Mouse (Mus musculus) bone marrow macrophage, adult 2 months (primary cell): ENCODE data around the gene Olah. TPM values are rescaled to one million over a fixed set of nuclear protein-coding genes. Genes with fewer than 3 reads are reported as not detected.
A peak's percentile ranks its signal among the peaks of the same experiment; 100 is the strongest.

Source experiments
- H3K27ac ChIP-seq: 2 replicates; pipeline ENCODE4 v1.5.1; 2012; ENCODE audit warnings: low read depth, low read length; ENCODE audit not compliant: insufficient read depth
- H3K4me1 ChIP-seq: 2 replicates; pipeline ENCODE4 v1.6.1; 2012; ENCODE audit warnings: low read length; ENCODE audit not compliant: control insufficient read depth, insufficient read depth
- H3K4me3 ChIP-seq: 2 replicates; pipeline ENCODE4 v1.5.1; 2012; ENCODE audit warnings: mild to moderate bottlenecking, low read length, moderate library complexity; ENCODE audit not compliant: insufficient read depth
- CTCF ChIP-seq: IDR thresholded peaks from 2 replicates; pipeline ENCODE4 v1.5.1; 2012; ENCODE audit warnings: low read depth, mild to moderate bottlenecking, low read length, moderate library complexity
- POLR2A ChIP-seq: IDR thresholded peaks from 2 replicates; pipeline ENCODE4 v1.6.1; 2012; ENCODE audit warnings: mild to moderate bottlenecking, low read depth, low read length, borderline replicate concordance
- polyA plus RNA-seq: library from polyadenylated mRNA; stranded (reverse); fragments of >200 nt; gene quantifications from 2 replicates; pipeline ENCODE4 v1.2.4, GENCODE M21; 2012; ENCODE audit not compliant: missing spikeins, insufficient read depth, insufficient read length

Olah gene
- polyA plus RNA-seq, 1 experiment: not detected

- no peak overlapping the region for H3K4me3 ChIP-seq
- H3K27ac ChIP-seq: peak overlapping the region; percentile 51
- TF ChIP-seq CTCF (no peak), POLR2A (no peak)
- peaks cover 24% of the 10 kb centered on the region for H3K4me1 ChIP-seq
Measured at GRCm38 (mm10) chr2:3355793-3356192, 41.2 kb downstream of the Olah start.

- peaks cover 24% of the 10 kb centered on the region for H3K4me1 ChIP-seq
- TF ChIP-seq POLR2A: no peak
- no peak for TF ChIP-seq CTCF
Measured at GRCm38 (mm10) chr2:3353160-3353559, 43.9 kb downstream of the Olah start.

GRCm38 (mm10) chr2:3348919-3349318 lies 48.1 kb downstream of the Olah start:
- no peak for TF ChIP-seq CTCF
- no peak for TF ChIP-seq POLR2A
- Histone ChIP-seq H3K4me1 (no peaks in the 10 kb centered on the region), H3K4me3 (no peak overlapping the region), H3K27ac (no peak overlapping the region)

More at GRCm38 (mm10) chr2:3353160-3353559, 43.9 kb downstream of the Olah start:
- no peak overlapping the region for H3K27ac ChIP-seq
- no peak overlapping the region for H3K4me3 ChIP-seq

GRCm38 (mm10) chr2:3348422-3348821 lies 48.6 kb downstream of the Olah start:
- no peak for TF ChIP-seq POLR2A
- no peak for TF ChIP-seq CTCF
- H3K4me3 ChIP-seq: no peak overlapping the region
- no peaks in the 10 kb centered on the region for H3K4me1 ChIP-seq
- H3K27ac ChIP-seq: no peak overlapping the region

GRCm38 (mm10) chr2:3335611-3336301 lies 61.3 kb downstream of the Olah start, which contains the start of gene Acbd7:
Gene Acbd7, plus strand, starts transcription at chr2:3336168.
- H3K4me1 ChIP-seq: peaks cover 6% of the 10 kb centered on the region
- H3K27ac ChIP-seq: no peak within 1 kb of the TSS
- TF ChIP-seq POLR2A (no peak), CTCF (no peak)
- H3K4me3 ChIP-seq: peak within 1 kb of the TSS; percentile 44

- Histone ChIP-seq H3K4me1 (peaks cover 11% of the 10 kb centered on the region), H3K4me3 (no peak overlapping the region), H3K27ac (no peak overlapping the region)
- no peak for TF ChIP-seq POLR2A
- TF ChIP-seq CTCF: no peak
Measured at GRCm38 (mm10) chr2:3333761-3334160, 63.2 kb downstream of the Olah start.

GRCm38 (mm10) chr2:3332484-3333242 lies 64.3 kb downstream of the Olah start, which contains the start of gene Rpp38:
Gene Rpp38, minus strand, starts transcription at chr2:3332643.
- H3K27ac ChIP-seq: peak within 1 kb of the TSS; percentile 82

GRCm38 (mm10) chr2:3332056-3332455 lies 65.0 kb downstream of the Olah start:
- Histone ChIP-seq H3K4me3 (peak overlapping the region; percentile 94), H3K4me1 (peaks cover 11% of the 10 kb centered on the region), H3K27ac (peak overlapping the region; percentile 82)
- TF ChIP-seq CTCF (no peak), POLR2A (no peak)

More at GRCm38 (mm10) chr2:3332484-3333242, 64.3 kb downstream of the Olah start, which contains the start of gene Rpp38:
- Histone ChIP-seq H3K4me1 (peaks cover 11% of the 10 kb centered on the region), H3K4me3 (peak within 1 kb of the TSS; percentile 94)
- TF ChIP-seq POLR2A: no peak
- no peak for TF ChIP-seq CTCF

- peaks cover 11% of the 10 kb centered on the region for H3K4me1 ChIP-seq
- no peak for TF ChIP-seq POLR2A
- TF ChIP-seq CTCF: no peak
- H3K4me3 ChIP-seq: peak overlapping the region; percentile 94
- no peak overlapping the region for H3K27ac ChIP-seq
Measured at GRCm38 (mm10) chr2:3331071-3331703, 65.8 kb downstream of the Olah start.

GRCm38 (mm10) chr2:3327351-3327750 lies 69.7 kb downstream of the Olah start:
- peak; percentile 62 for TF ChIP-seq CTCF
- no peak for TF ChIP-seq POLR2A
- Histone ChIP-seq H3K27ac (no peak overlapping the region), H3K4me1 (peaks cover 23% of the 10 kb centered on the region)

More at GRCm38 (mm10) chr2:3327351-3327750, 69.7 kb downstream of the Olah start:
- no peak overlapping the region for H3K4me3 ChIP-seq
